Mouse (Mus musculus): ENCODE measurements around the gene Ano2. TPM values are rescaled to one million over a fixed set of nuclear protein-coding genes. Genes with fewer than 3 reads are reported as not detected.

Gene Ano2
- polyA plus RNA-seq, 1 experiment from 2014 or later: 0.18 TPM

DNA sequence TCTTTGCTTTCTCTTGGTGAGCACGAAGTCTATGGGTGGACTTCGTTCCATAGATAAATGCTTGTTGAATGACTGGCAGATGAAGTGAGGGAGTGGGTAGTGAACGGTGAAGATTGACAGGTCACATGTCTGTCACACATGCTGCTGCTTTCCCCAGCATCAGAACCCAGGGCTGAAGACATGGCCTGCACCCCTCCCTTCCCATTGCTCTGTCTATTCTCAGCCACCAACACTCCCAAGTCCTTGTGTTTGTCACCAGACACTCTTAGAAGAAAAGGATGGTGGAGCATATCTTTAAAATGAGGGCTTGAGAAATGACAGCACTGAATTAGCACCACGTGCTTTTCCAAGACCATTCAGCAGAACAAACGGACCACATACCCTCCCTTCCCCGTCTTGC is 316.4 kb downstream of the Ano2 start:
- Histone ChIP-seq H3K27me3 (replicated peaks; ENCODE audit: insufficient read depth, low read length) (no peaks in the 10 kb centered on the region), H3K9ac (replicated peaks; ENCODE audit: low read depth) (no peak overlapping the region), H3K36me3 (ENCODE audit: insufficient read depth, low read length) (no peaks in the 10 kb centered on the region), H3K4me3 (ENCODE audit: low read depth, low read length) (no peak overlapping the region), H3K27ac (ENCODE audit: low read length) (no peak overlapping the region), H3K4me2 (replicated peaks; ENCODE audit: low read depth, low read length) (no peak overlapping the region), H3K4me1 (ENCODE audit: insufficient read depth, low read depth, low read length) (peaks cover 16% of the 10 kb centered on the region; the same call in 1 of the 2 replicates), H3K9me3 (ENCODE audit: low read length) (no peaks in the 10 kb centered on the region)
- TF ChIP-seq EP300 (IDR thresholded peaks at IDR 0.05): no peak
- no peak for TF ChIP-seq CTCF (IDR thresholded peaks at IDR 0.05)
- WGBS: 83% methylated on average over 6 of the region's 6 CpGs
- DNase-seq (ENCODE audit: low spot score) (no peak), ATAC-seq (no peak)

- Histone ChIP-seq H3K9me3 (ENCODE audit: low read length) (no peaks in the 10 kb centered on the region), H3K27ac (ENCODE audit: low read length) (no peak overlapping the region), H3K4me3 (ENCODE audit: low read depth, low read length) (no peak overlapping the region), H3K9ac (replicated peaks; ENCODE audit: low read depth) (no peak overlapping the region), H3K27me3 (replicated peaks; ENCODE audit: insufficient read depth, low read length) (no peaks in the 10 kb centered on the region), H3K4me1 (ENCODE audit: insufficient read depth, low read depth, low read length) (peaks cover 5% of the 10 kb centered on the region; the same call in 1 of the 2 replicates), H3K36me3 (ENCODE audit: insufficient read depth, low read length) (no peaks in the 10 kb centered on the region), H3K4me2 (replicated peaks; ENCODE audit: low read depth, low read length) (no peak overlapping the region)
- no peak for TF ChIP-seq CTCF (IDR thresholded peaks at IDR 0.05)
- TF ChIP-seq EP300 (IDR thresholded peaks at IDR 0.05): no peak
- no peak for DNase-seq (ENCODE audit: low spot score)
- ATAC-seq: no peak
- WGBS: 7% methylated on average over 3 of the region's 3 CpGs
Measured at GRCm38 (mm10) chr6:126009083-126009482, 318.9 kb downstream of the Ano2 start.

- ATAC-seq (no peak), DNase-seq (ENCODE audit: low spot score) (peak; percentile 66)
- WGBS: 39% methylated on average over 2 of the region's 2 CpGs
- Histone ChIP-seq H3K9ac (replicated peaks; ENCODE audit: low read depth) (no peak overlapping the region), H3K27ac (ENCODE audit: low read length) (no peak overlapping the region), H3K4me3 (ENCODE audit: low read depth, low read length) (no peak overlapping the region), H3K36me3 (ENCODE audit: insufficient read depth, low read length) (no peaks in the 10 kb centered on the region), H3K4me2 (replicated peaks; ENCODE audit: low read depth, low read length) (no peak overlapping the region), H3K4me1 (ENCODE audit: insufficient read depth, low read depth, low read length) (peaks cover 3% of the 10 kb centered on the region; the same call in 1 of the 2 replicates), H3K27me3 (replicated peaks; ENCODE audit: insufficient read depth, low read length) (no peaks in the 10 kb centered on the region), H3K9me3 (ENCODE audit: low read length) (no peaks in the 10 kb centered on the region)
- TF ChIP-seq EP300 (IDR thresholded peaks at IDR 0.05): no peak
- peak; percentile 62 for TF ChIP-seq CTCF (IDR thresholded peaks at IDR 0.05)
Measured at GRCm38 (mm10) chr6:126016991-126017390, 326.8 kb downstream of the Ano2 start.

DNA sequence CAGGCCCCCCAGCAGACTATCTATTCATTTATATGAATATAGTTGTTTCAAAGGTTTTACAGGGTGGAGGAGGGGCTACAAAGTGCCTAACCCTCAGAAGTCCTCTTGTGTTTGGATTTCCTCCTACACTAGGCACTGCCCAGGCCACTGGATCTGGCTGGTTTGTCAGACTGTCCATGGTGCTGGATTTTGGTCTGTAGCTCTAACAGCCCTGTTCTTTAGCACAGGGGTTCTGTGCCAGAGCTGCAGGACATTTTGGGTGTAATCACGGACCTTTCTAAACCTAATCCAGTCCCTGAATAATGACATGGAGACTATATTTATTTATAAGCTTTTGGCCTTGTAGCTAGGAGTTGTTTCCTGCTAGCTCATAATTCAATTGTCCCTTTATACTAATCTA is 328.2 kb downstream of the Ano2 start:
- Histone ChIP-seq H3K36me3 (ENCODE audit: insufficient read depth, low read length) (no peaks in the 10 kb centered on the region), H3K27me3 (replicated peaks; ENCODE audit: insufficient read depth, low read length) (no peaks in the 10 kb centered on the region), H3K4me1 (ENCODE audit: insufficient read depth, low read depth, low read length) (no peaks in the 10 kb centered on the region), H3K9ac (replicated peaks; ENCODE audit: low read depth) (no peak overlapping the region), H3K4me3 (ENCODE audit: low read depth, low read length) (no peak overlapping the region), H3K9me3 (ENCODE audit: low read length) (no peaks in the 10 kb centered on the region), H3K4me2 (replicated peaks; ENCODE audit: low read depth, low read length) (no peak overlapping the region), H3K27ac (ENCODE audit: low read length) (no peak overlapping the region)
- DNase-seq (ENCODE audit: low spot score) (no peak), ATAC-seq (no peak)
- WGBS: 28% methylated on average over 1 of the region's 1 CpGs
- TF ChIP-seq CTCF (IDR thresholded peaks at IDR 0.05): no peak
- TF ChIP-seq EP300 (IDR thresholded peaks at IDR 0.05): no peak

GRCm38 (mm10) chr6:126033693-126034402 is 343.6 kb downstream of the Ano2 start:
- H3K4me3 ChIP-seq (ENCODE audit: low read depth, low read length): no peak overlapping the region
- H3K27me3 ChIP-seq (replicated peaks; ENCODE audit: insufficient read depth, low read length): no peaks in the 10 kb centered on the region
- ATAC-seq: peak; percentile 87
- no peak overlapping the region for H3K27ac ChIP-seq (ENCODE audit: low read length)
- TF ChIP-seq EP300 (IDR thresholded peaks at IDR 0.05): peak; percentile 97
- TF ChIP-seq CTCF (IDR thresholded peaks at IDR 0.05): no peak
- H3K4me2 ChIP-seq (replicated peaks; ENCODE audit: low read depth, low read length): no peak overlapping the region
- H3K36me3 ChIP-seq (ENCODE audit: insufficient read depth, low read length): no peaks in the 10 kb centered on the region
- H3K4me1 ChIP-seq (ENCODE audit: insufficient read depth, low read depth, low read length): peaks cover 3% of the 10 kb centered on the region; the same call in 1 of the 2 replicates
- H3K9ac ChIP-seq (replicated peaks; ENCODE audit: low read depth): no peak overlapping the region
- 30% methylated on average over 8 of the region's 8 CpGs for WGBS
- DNase-seq (ENCODE audit: low spot score): peak; percentile 90
- H3K9me3 ChIP-seq (ENCODE audit: low read length): no peaks in the 10 kb centered on the region

GRCm38 (mm10) chr6:126034403-126034724 is 344.1 kb downstream of the Ano2 start:
- H3K27me3 ChIP-seq (replicated peaks; ENCODE audit: insufficient read depth, low read length): no peaks in the 10 kb centered on the region
- H3K4me3 ChIP-seq (ENCODE audit: low read depth, low read length): no peak overlapping the region
- H3K9ac ChIP-seq (replicated peaks; ENCODE audit: low read depth): no peak overlapping the region
- H3K4me1 ChIP-seq (ENCODE audit: insufficient read depth, low read depth, low read length): peaks cover 3% of the 10 kb centered on the region; the same call in 1 of the 2 replicates
- no peak for TF ChIP-seq EP300 (IDR thresholded peaks at IDR 0.05)
- TF ChIP-seq CTCF (IDR thresholded peaks at IDR 0.05): no peak
- no peaks in the 10 kb centered on the region for H3K36me3 ChIP-seq (ENCODE audit: insufficient read depth, low read length)
- 17% methylated on average over 2 of the region's 2 CpGs for WGBS
- DNase-seq (ENCODE audit: low spot score) (peak; percentile 20), ATAC-seq (peak; percentile 60)
- H3K27ac ChIP-seq (ENCODE audit: low read length): peak overlapping the region; percentile 26; the same call in 1 of the 2 replicates
- H3K9me3 ChIP-seq (ENCODE audit: low read length): no peaks in the 10 kb centered on the region
- H3K4me2 ChIP-seq (replicated peaks; ENCODE audit: low read depth, low read length): no peak overlapping the region
